Mouse (Mus musculus) kidney, postnatal 0 days (tissue): ENCODE measurements at regions not wholly inside any gene's neighbourhood (a gene's known extent, or its start where the extent isn't known, plus 50 kb on each side); places are given as distances from the start of the nearest gene placed in this dataset.

Experiments
- ATAC-seq: fragments of 200-750 bp; cut with Nextera tagmentation; replicated peaks from 2 replicates; pipeline ENCODE4 v1.8.0; 2017; ENCODE audit warnings: low read depth, moderate number of reproducible peaks, moderate TSS enrichment, moderate library complexity; ENCODE audit not compliant: low FRiP score
- DNase-seq: peaks from one replicate; pipeline ENCODE4 v3.0.0-alpha.2; 2016; ENCODE audit warnings: low spot score
- H3K27ac ChIP-seq: fragments of 300-500 bp; sonication (generic); 2 replicates; pipeline ENCODE4 v1.5.1; 2014; ENCODE audit warnings: mild to moderate bottlenecking
- H3K27me3 ChIP-seq: fragments of 300-500 bp; sonication (generic); 2 replicates; pipeline ENCODE4 v1.6.1; 2014; ENCODE audit warnings: low read length, mixed read lengths; ENCODE audit not compliant: insufficient read depth
- H3K36me3 ChIP-seq: fragments of 300-500 bp; sonication (generic); 2 replicates; pipeline ENCODE4 v1.6.1; 2014; ENCODE audit warnings: low read length, mixed read lengths; ENCODE audit not compliant: insufficient read depth
- H3K4me1 ChIP-seq: fragments of 300-500 bp; sonication (generic); replicated peaks from 2 replicates; pipeline ENCODE4 v1.6.1; 2014; ENCODE audit warnings: antibody characterized with exemption, low read length, mixed read lengths; ENCODE audit not compliant: insufficient read depth
- H3K4me2 ChIP-seq: fragments of 300-500 bp; sonication (generic); 2 replicates; pipeline ENCODE4 v1.6.1; 2014; ENCODE audit warnings: mild to moderate bottlenecking, low read length, moderate library complexity, mixed read lengths
- H3K4me3 ChIP-seq: fragments of 300-500 bp; sonication (generic); replicated peaks from 2 replicates; pipeline ENCODE4 v1.5.1; 2014; ENCODE audit warnings: low read depth, low read length
- H3K9ac ChIP-seq: fragments of 300-500 bp; sonication (generic); 2 replicates; pipeline ENCODE4 v1.6.1; 2014; ENCODE audit warnings: low read depth, low read length
- H3K9me3 ChIP-seq: fragments of 300-500 bp; sonication (generic); replicated peaks from 2 replicates; pipeline ENCODE4 v1.6.1; 2016; ENCODE audit warnings: low read length, inconsistent platforms, mixed read lengths
- CTCF ChIP-seq: IDR thresholded peaks from 2 replicates; pipeline ENCODE4 v1.5.1; 2016; ENCODE audit warnings: antibody characterized with exemption, low read depth, mild to moderate bottlenecking, moderate library complexity
- WGBS: fragments of 180-500 bp; shearing (Covaris S2); extraction: QIAGEN DNeasy Blood & Tissue Kit; methylation state at CpG from one replicate; pipeline ENCODE4 v1.1.7; 2014; 5-methylcytosine and 5-hydroxymethylcytosine counted together

- Histone ChIP-seq H3K9me3 (no peaks in the 10 kb centered on the region), H3K4me2 (no peak overlapping the region), H3K4me1 (no peaks in the 10 kb centered on the region), H3K9ac (no peak overlapping the region), H3K4me3 (no peak overlapping the region), H3K27ac (no peak overlapping the region), H3K27me3 (no peaks in the 10 kb centered on the region), H3K36me3 (no peaks in the 10 kb centered on the region)
- 73% methylated on average over 10 of the region's 10 CpGs for WGBS
- TF ChIP-seq CTCF, result no peak
- DNase-seq, result no peak
- ATAC-seq, result no peak
Measured at GRCm38 (mm10) chr12:71525255-71525927, 215.7 kb downstream of the Dact1 start.

- H3K9ac ChIP-seq, result no peak overlapping the region
- no peaks in the 10 kb centered on the region for H3K9me3 ChIP-seq
- ATAC-seq (no peak), DNase-seq (no peak)
- no peaks in the 10 kb centered on the region for H3K27me3 ChIP-seq
- WGBS, result 65% methylated on average over 7 of the region's 7 CpGs
- no peak overlapping the region for H3K4me3 ChIP-seq
- H3K27ac ChIP-seq, result no peak overlapping the region
- no peaks in the 10 kb centered on the region for H3K36me3 ChIP-seq
- H3K4me2 ChIP-seq, result no peak overlapping the region
- no peak for TF ChIP-seq CTCF
- H3K4me1 ChIP-seq, result no peaks in the 10 kb centered on the region
Measured at GRCm38 (mm10) chr12:71526623-71527022, 216.9 kb downstream of the Dact1 start.

- H3K36me3 ChIP-seq, result no peaks in the 10 kb centered on the region
- ATAC-seq, result no peak
- H3K27me3 ChIP-seq, result no peaks in the 10 kb centered on the region
- no peak overlapping the region for H3K4me2 ChIP-seq
- H3K9ac ChIP-seq, result no peak overlapping the region
- H3K4me3 ChIP-seq, result no peak overlapping the region
- no peak for DNase-seq
- no peaks in the 10 kb centered on the region for H3K4me1 ChIP-seq
- no peak for TF ChIP-seq CTCF
- no peaks in the 10 kb centered on the region for H3K9me3 ChIP-seq
- 70% methylated on average over 3 of the region's 3 CpGs for WGBS
- no peak overlapping the region for H3K27ac ChIP-seq
Measured at GRCm38 (mm10) chr12:71532161-71532560, 222.5 kb downstream of the Dact1 start.

GRCm38 (mm10) chr12:71532708-71533450 lies 223.2 kb downstream of the Dact1 start:
- Histone ChIP-seq H3K36me3 (no peaks in the 10 kb centered on the region), H3K4me1 (no peaks in the 10 kb centered on the region), H3K4me3 (no peak overlapping the region), H3K9me3 (no peaks in the 10 kb centered on the region), H3K4me2 (no peak overlapping the region), H3K27me3 (no peaks in the 10 kb centered on the region), H3K9ac (no peak overlapping the region), H3K27ac (no peak overlapping the region)
- ATAC-seq, result no peak
- DNase-seq, result no peak
- no peak for TF ChIP-seq CTCF
- WGBS, result 81% methylated on average over 22 of the region's 22 CpGs

GRCm38 (mm10) chr12:71533701-71534100 lies 224.0 kb downstream of the Dact1 start:
- H3K4me1 ChIP-seq, result no peaks in the 10 kb centered on the region
- H3K27me3 ChIP-seq, result no peaks in the 10 kb centered on the region
- WGBS, result 96% methylated on average over 9 of the region's 9 CpGs
- H3K9ac ChIP-seq, result no peak overlapping the region
- no peaks in the 10 kb centered on the region for H3K9me3 ChIP-seq
- DNase-seq (no peak), ATAC-seq (no peak)
- H3K36me3 ChIP-seq, result no peaks in the 10 kb centered on the region
- no peak overlapping the region for H3K4me3 ChIP-seq
- H3K27ac ChIP-seq, result no peak overlapping the region
- H3K4me2 ChIP-seq, result no peak overlapping the region
- no peak for TF ChIP-seq CTCF

GRCm38 (mm10) chr12:71534199-71534598 lies 224.5 kb downstream of the Dact1 start:
- Histone ChIP-seq H3K9me3 (no peaks in the 10 kb centered on the region), H3K9ac (no peak overlapping the region), H3K4me2 (no peak overlapping the region), H3K4me1 (no peaks in the 10 kb centered on the region), H3K36me3 (no peaks in the 10 kb centered on the region), H3K27ac (no peak overlapping the region), H3K4me3 (no peak overlapping the region), H3K27me3 (no peaks in the 10 kb centered on the region)
- no peak for TF ChIP-seq CTCF
- 78% methylated on average over 4 of the region's 4 CpGs for WGBS
- no peak for DNase-seq
- ATAC-seq, result no peak
